Mouse (Mus musculus) heart, postnatal 14 days (tissue): ENCODE results near the gene Asb4. TPM values are rescaled to one million over a fixed set of nuclear protein-coding genes. Genes with fewer than 3 reads are reported as not detected.
A peak's percentile ranks its signal among the peaks of the same experiment; 100 is the strongest.

Source experiments
- DNase-seq, 2 experiments: peaks; one replicate each; pipeline ENCODE4 v3.0.0; 2021 to 2022
- intact Hi-C: fragments of 180-260 bp; cut with DNase I; formaldehyde crosslinking; loops from one replicate; pipeline ENCODE4 v1.15.1; 2025
- total RNA-seq, 2 experiments: library from RNA; stranded (reverse); gene quantifications; 2 replicates each; pipeline ENCODE4 v1.2.3; 2021

The Asb4 gene
- total RNA-seq, 2 experiments from 2014 or later, result 6.8 to 8.2 TPM

DNA sequence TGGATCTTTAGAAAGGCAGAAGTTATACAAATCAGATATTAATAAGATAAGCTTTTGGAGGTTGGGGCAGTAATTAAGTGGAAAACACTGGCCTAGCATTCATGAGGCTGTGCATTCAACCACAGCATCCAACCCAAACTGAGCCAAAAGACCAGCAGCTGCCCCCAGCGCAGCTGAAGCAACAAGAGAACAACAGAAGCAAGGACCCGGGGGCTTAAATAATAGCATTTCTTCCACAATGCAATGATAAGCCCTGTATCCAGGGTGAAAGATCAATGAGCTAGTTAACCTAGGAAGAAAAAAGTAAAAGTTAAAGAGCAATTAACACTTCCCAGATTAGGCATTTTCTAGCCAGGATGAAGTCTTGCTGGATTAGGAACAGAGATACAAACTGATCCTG, 4.2 kb downstream of the Asb4 start:
- intact Hi-C loops, result loop anchor here (10.0 kb wide), 3 partner anchors 133 to 973 kb away; partner anchors contain the start of gene Pon3
- DNase-seq, result no peak

DNA sequence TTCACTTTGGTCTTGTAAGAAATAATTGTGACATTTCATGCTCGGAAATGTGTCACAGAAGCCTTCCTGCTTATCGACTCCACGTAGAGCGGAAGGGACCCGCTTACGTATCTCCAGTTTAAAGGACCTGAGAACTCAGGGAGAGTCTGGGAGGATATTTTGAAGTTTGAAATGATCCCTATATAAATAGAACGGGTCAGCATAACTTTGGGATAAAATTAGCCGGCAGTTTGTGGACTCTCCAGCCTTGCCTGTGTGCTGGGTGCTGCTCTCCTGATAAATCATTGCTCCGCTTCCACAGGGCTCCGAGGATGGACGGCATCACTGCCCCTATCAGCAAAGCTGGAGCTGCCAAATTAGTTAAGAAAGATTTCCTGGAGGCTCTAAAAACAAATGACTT, 7.1 kb downstream of the Asb4 start:
- intact Hi-C loops, result loop anchor here (5.0 kb wide), 1 partner anchor 643 kb away; the partner anchor contains the start of genes Peg10 and Sgce
- DNase-seq, result peak; percentile 29 to 33

GRCm38 (mm10) chr6:5390952-5391351, 7.8 kb downstream of the Asb4 start:
- intact Hi-C loops, result loop anchor here (5.0 kb wide), 1 partner anchor 644 kb away; the partner anchor contains the start of genes Peg10 and Sgce
- DNase-seq, result no peak

DNA sequence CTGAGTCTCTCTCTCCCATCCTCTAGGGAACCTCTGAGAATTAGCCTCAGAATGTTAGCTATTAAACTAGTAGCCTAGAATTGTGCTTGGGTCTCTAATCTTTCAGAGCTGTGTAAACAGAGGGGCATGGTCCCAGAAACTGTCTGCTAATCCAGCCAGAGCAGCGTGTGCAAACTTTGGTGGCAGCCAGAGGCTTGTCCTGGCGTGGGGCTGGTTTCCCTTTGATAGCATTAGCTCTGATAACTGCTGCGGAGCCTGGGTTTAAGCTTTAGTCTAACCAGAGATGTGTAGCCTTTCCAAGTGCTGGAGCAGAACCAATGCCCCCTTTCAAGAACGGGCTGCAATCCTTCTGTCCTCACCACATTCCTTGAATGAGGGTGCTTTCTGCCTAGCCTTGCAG, 11.8 kb downstream of the Asb4 start:
- DNase-seq, result peak; percentile 29 to 40
- intact Hi-C loops, result loop anchor here (5.0 kb wide), 1 partner anchor 648 kb away; the partner anchor contains the start of genes Peg10 and Sgce

DNA sequence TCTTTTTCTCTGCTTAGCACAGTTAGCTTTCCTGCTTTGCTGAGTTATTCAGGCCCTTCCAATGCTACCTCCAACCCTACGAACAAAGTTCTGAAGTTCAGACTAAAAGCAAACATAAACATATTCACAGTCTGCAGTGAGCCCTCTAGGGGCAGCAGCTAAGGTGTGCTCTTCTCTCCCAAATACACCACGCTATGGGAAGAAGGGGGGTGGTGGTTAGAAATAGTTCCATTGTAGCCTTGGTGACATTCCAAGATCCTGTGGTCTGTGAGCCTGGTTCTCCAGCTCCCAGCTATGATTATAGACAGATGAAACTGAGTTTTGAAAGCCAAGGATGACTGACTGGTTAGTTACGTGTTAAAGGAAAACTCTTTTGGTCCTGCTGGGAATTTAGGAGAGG, 13.6 kb downstream of the Asb4 start:
- intact Hi-C loops, result no loop called here

DNA sequence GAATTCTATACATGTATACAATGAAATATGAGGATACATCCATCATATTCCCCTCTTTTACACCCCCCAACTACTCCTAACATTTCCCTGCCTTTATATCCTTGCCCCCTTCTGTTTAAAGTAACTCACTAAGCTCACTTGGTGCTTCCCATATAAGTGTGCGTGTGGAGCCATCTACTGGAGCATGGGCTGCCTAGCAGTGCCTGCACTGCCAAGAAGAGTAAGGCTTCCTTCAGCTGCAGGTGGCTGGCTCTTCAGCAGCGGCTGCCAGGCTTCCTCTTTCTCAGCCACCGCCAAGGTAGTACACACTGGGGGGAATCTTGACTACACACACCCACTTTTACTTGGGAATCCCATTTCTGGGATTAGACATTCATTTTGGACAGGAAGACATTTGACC, 18.2 kb downstream of the Asb4 start:
- intact Hi-C loops, result no loop called here
- peak; percentile 61 to 78 for DNase-seq

More for the DNA sequence above, 13.6 kb downstream of the Asb4 start:
- no peak for DNase-seq

DNA sequence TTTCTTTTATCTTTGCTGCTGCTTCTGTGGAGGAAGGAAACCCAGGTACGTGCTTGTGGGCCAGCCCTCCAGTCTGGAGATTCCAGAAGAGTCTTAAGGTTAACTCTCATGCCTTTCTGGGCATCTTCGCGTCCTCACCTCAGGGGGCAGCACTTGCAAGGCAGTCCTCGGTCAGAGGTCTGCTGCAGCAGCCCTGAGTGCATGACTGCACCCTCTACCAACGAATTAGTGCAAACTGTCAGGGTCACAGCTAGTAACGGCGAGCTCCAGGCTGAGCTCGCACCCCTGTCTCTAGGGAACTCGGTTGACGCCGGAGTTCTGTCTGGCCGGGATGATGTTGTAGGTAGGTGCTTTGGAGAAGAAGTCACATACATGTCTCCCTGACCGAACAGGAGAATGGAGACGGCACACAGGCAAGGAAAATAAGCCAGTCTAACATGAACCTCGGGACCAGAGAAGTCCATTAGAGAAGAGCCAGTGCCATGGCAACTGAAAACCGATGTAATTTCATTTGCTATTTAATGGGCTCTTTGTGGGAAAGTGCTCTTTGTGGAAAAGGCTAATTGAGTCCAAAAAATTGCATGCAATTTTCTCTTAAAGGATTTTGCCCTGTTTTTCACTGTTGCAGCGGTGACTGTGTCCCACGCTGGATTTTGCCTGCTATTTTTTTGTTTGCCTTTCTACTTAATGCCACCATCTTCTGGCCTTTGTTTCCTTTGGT, 20.1 kb downstream of the Asb4 start:
- intact Hi-C loops, result no loop called here
- DNase-seq, result no peak

DNA sequence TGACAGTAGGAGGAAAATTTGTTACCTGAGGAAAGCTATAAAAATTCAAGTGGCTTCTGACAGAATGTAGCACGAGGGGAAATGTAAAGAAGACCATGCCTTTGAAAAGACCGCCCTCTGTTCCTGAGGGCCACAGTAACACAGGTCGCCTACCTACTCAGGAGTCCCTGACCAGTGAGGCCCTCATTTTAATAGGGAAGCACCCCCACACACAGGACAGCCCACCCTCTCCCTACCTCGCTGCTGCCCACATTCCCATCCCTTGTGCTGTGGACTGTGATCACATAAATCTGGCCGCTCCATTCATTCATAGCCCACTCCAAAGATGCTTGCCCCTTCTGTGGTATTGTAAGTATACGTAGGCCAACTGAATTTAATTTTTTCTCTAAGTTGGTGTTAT, 20.8 kb downstream of the Asb4 start:
- intact Hi-C loops, result no loop called here
- DNase-seq, result no peak

- DNase-seq, result no peak
- intact Hi-C loops, result no loop called here
Observed at GRCm38 (mm10) chr6:5408451-5409177, 25.4 kb downstream of the Asb4 start.

DNA sequence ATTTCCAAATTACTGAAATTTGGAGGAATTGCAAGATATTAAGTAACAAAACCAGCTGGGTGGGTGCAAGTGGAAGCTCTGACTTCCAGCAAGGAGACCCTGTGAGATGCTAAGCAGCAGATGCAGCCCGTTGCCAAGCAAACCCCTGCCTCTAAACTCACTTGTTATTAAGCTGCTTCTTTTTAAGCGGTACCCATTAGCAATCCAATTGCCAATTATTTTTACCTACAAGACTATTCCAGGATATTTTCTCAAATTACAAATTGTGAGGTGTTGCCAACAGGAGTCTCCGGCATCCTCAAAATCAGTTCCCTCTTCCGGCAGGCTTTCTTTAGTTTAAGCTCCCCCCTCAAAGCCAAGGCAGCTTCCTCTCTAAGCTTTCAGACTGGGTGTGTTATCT, 26.5 kb downstream of the Asb4 start:
- DNase-seq, result no peak
- intact Hi-C loops, result loop anchor here (2.0 to 10.0 kb wide), 2 partner anchors 85 to 395 kb away; no protein-coding TSS in a partner anchor

DNA sequence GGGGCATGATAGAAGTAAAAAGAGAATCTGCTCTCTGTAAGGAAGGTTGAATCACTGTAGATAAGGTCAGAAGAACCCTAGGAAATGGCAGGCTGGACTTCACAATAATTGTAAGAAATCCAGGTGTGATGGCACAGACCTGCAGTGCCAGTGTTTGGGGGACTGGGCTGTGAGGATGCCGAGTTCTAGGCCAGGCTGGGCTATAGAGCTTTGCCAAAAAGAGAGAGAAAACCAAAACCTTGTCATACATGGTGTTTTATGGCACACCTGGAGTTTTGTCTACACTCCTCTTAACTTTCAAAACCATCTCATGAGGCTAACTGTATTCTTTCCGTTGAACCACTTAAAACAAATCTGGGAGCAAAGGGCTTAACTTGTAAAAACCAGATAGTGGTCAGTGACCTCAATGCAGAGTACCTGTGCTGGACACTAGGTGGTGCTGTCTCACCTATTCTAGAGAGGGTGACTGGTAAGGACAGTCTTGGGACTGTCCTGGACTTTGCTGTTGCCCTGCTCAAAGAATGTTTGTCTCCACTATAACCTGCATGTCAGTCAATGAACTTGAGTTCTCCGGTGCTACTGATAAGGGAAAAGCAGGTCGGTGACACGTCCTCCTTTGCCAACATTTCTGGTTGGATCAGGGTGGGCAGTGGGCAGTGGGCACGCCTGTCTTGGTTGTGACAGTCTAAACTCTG, 27.7 kb downstream of the Asb4 start:
- DNase-seq, result peak; percentile 78 to 89
- intact Hi-C loops, result loop anchor here (1.0 to 10.0 kb wide), 3 partner anchors 84 to 394 kb away; no protein-coding TSS in a partner anchor

GRCm38 (mm10) chr6:5413282-5413681, 30.1 kb downstream of the Asb4 start:
- intact Hi-C loops, result loop anchor here (10.0 kb wide), 1 partner anchor 392 kb away; no protein-coding TSS in a partner anchor

DNA sequence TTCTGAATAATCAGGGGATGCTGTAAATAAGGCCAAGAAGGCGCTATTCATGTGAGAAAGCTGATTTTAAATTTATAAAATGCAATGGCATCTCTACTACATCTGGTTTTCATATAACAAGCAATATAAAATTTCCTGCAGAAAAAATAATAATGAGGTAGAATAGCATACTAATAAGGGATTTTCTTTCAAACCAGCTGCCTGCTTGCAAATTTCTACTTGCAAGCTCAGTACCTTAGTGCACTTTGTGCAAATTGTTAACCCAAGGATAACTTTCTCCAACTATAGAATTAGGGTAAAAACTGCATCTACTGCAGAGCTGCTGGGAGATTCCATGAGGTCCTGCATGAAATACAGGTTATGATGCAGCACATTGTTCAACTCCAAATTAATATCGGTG, 38.3 kb downstream of the Asb4 start:
- intact Hi-C loops, result no loop called here
- DNase-seq, result no peak

More at GRCm38 (mm10) chr6:5413282-5413681, 30.1 kb downstream of the Asb4 start:
- peak; percentile 56 to 61 for DNase-seq

- DNase-seq, result no peak
- intact Hi-C loops, result no loop called here
Observed at GRCm38 (mm10) chr6:5422386-5422785, 39.2 kb downstream of the Asb4 start.

DNA sequence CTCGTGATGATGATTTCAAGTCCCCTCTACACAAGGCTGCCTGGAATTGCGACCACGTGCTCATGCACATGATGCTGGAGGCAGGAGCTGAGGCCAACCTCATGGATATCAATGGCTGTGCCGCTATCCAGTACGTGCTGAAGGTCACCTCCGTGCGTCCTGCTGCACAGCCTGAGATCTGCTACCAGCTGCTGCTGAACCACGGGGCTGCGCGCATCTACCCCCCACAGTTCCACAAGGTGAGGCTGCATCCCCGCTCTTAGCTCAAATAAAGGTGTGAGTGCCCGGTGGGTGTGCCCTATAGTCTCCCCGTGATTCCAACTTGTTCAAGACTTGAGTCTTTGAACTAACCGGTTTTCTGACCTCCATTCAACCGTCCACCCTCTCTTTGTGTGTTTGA, 40.4 kb downstream of the Asb4 start:
- intact Hi-C loops, result no loop called here

GRCm38 (mm10) chr6:5427033-5427432, 43.8 kb downstream of the Asb4 start:
- intact Hi-C loops, result no loop called here

More for the DNA sequence above, 40.4 kb downstream of the Asb4 start:
- no peak for DNase-seq

GRCm38 (mm10) chr6:5429562-5429961, 46.4 kb downstream of the Asb4 start:
- DNase-seq, result no peak
- intact Hi-C loops, result no loop called here

More at GRCm38 (mm10) chr6:5427033-5427432, 43.8 kb downstream of the Asb4 start:
- DNase-seq, result no peak

- intact Hi-C loops, result no loop called here
Observed at GRCm38 (mm10) chr6:5429982-5430550, 46.9 kb downstream of the Asb4 start.

DNA sequence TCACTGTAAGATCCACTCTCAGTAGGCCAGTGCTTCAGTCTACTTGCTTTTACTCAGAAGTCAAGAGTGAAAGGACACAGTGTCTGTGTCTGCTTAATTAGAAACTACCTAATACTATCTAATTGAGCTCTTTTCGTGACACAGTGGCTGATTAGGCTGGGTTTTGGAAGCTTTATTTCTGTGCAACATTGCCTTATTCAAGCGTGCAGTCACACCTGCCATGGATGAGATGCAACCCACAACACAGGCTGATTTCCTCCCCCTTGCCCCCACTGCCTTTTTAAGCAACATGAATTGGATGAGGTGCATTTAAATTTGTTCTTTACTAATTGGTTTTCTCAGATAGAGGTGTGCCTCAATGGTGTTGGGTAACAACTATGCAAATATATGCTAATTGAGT, 50.7 kb downstream of the Asb4 start:
- no peak for DNase-seq
- intact Hi-C loops, result no loop called here

More at GRCm38 (mm10) chr6:5429982-5430550, 46.9 kb downstream of the Asb4 start:
- DNase-seq, result no peak

- intact Hi-C loops, result no loop called here
- DNase-seq, result peak in 1 of 2 experiments; percentile 25
Observed at GRCm38 (mm10) chr6:5437757-5438156, 54.6 kb downstream of the Asb4 start.
